Mouse (Mus musculus): ENCODE measurements around the gene Ccdc93. TPM values are rescaled to one million over a fixed set of nuclear protein-coding genes. Genes with fewer than 3 reads are reported as not detected.
A peak's percentile ranks its signal among the peaks of the same experiment; 100 is the strongest.

The Ccdc93 gene
- polyA plus RNA-seq, 2 experiments, result 2.4 to 2.7 TPM

DNA sequence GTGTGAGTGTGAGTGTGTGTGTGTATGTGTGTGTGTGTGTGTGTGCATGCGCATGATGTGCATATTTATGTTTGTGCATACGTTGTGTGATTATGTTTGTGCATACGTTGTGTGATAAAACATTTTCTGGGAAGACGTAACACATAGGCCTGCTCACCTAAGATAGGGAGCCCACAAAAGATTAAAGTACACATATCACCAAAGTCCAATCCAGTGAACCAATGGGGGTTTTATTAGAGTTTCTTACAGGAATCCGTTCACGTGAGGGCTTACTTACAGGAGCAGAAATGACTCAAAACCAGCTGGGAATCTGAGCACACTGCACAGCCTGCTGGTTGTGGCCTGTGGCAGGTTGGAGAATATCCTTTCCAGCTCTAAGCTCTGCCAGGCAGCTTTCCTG is 13.3 kb downstream of the Ccdc93 start:
- Histone ChIP-seq H3K9me3 (ENCODE audit: control insufficient read depth, low read length) (no peaks in the 10 kb centered on the region), H3K36me3 (replicated peaks; ENCODE audit: control insufficient read depth, insufficient read depth, low read depth) (no peaks in the 10 kb centered on the region), H3K4me2 (ENCODE audit: low read depth) (no peak overlapping the region), H3K9ac (replicated peaks) (no peak overlapping the region), H3K4me1 (replicated peaks; ENCODE audit: control insufficient read depth in 2 of 2, insufficient read depth in 2 of 2, low read length in 1 of 2) (peaks cover 0 to 3% of the 10 kb centered on the region in 2 experiments; a peak in 1 of 4 replicates), H3K27ac (no peak overlapping the region), H3K4me3 (ENCODE audit: insufficient read depth in 1 of 2, low read depth in 2 of 2, low read length in 2 of 2) (no peak overlapping the region), H3K27me3 (ENCODE audit: control insufficient read depth, insufficient read depth, low read length) (no peaks in the 10 kb centered on the region)
- peak; percentile 46; the same call in 1 of the 2 replicates for ATAC-seq (ENCODE audit: insufficient read depth)
- TF ChIP-seq CTCF (IDR thresholded peaks at IDR 0.05; ENCODE audit: low read depth) (no peak), EP300 (IDR thresholded peaks at IDR 0.05; ENCODE audit: low read depth) (no peak)
- no peak for DNase-seq (ENCODE audit: low read depth in 3 of 3, low spot score in 3 of 3)
- 42% methylated on average over 6 of the region's 6 CpGs for WGBS (ENCODE audit: insufficient replicate concordance)

DNA sequence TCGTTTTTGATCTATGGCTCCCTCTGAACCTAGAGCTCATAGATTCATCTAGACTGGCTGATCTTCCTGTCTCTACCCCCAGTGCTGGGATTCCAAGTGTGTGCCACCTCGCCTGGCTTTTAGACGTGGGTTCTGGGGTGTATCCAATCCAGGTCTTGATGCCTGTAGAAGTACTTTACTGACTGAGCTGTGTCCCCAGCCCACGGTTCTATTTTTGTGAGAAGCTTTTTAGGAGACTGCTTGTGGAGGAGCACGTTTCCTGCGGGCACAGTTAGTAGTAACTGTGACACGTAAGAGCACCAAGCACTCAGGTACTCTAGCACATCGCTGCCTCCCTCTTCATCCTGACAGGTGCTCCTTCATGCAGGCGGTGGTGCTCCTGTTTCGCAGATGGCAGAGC is 16.4 kb downstream of the Ccdc93 start:
- TF ChIP-seq EP300 (IDR thresholded peaks at IDR 0.05; ENCODE audit: low read depth), result no peak
- no peak for TF ChIP-seq CTCF (IDR thresholded peaks at IDR 0.05; ENCODE audit: low read depth)

DNA sequence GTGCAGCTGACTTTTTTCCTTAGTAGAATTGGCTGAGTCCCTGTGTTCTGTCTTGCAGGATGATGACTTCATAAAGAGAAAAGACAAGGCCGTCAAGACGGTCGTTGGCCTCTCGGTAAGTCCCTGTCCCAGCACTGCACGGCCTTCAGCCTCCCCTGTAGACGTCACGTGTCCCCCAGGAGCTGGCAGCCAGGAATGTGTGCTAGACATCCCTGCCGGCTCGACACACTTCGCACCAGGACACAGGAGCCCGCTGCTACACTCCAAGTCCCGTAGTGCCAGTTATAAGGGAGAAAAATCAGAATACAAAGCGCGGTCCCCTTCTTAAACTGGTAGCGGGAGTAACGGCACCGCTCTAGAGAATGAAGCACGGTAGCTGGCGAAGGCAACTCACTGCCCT is 17.3 kb downstream of the Ccdc93 start:
- Histone ChIP-seq H3K36me3 (replicated peaks; ENCODE audit: control insufficient read depth, insufficient read depth, low read depth) (no peaks in the 10 kb centered on the region), H3K9ac (replicated peaks) (no peak overlapping the region)

More for the DNA sequence above, 16.4 kb downstream of the Ccdc93 start:
- no peak overlapping the region for H3K4me2 ChIP-seq (ENCODE audit: low read depth)
- H3K27me3 ChIP-seq (ENCODE audit: control insufficient read depth, insufficient read depth, low read length), result no peaks in the 10 kb centered on the region
- no peak overlapping the region for H3K4me3 ChIP-seq (ENCODE audit: insufficient read depth in 1 of 2, low read depth in 2 of 2, low read length in 2 of 2)
- H3K4me1 ChIP-seq (replicated peaks; ENCODE audit: control insufficient read depth in 2 of 2, insufficient read depth in 2 of 2, low read length in 1 of 2), result peaks cover 0 to 3% of the 10 kb centered on the region in 2 experiments; a peak in 1 of 4 replicates
- no peak overlapping the region for H3K9ac ChIP-seq (replicated peaks)
- no peaks in the 10 kb centered on the region for H3K36me3 ChIP-seq (replicated peaks; ENCODE audit: control insufficient read depth, insufficient read depth, low read depth)
- 82% methylated on average over 10 of the region's 10 CpGs for WGBS (ENCODE audit: insufficient replicate concordance)
- no peak overlapping the region for H3K27ac ChIP-seq
- ATAC-seq (ENCODE audit: insufficient read depth), result no peak
- no peak for DNase-seq (ENCODE audit: low read depth in 3 of 3, low spot score in 3 of 3)
- H3K9me3 ChIP-seq (ENCODE audit: control insufficient read depth, low read length), result no peaks in the 10 kb centered on the region

DNA sequence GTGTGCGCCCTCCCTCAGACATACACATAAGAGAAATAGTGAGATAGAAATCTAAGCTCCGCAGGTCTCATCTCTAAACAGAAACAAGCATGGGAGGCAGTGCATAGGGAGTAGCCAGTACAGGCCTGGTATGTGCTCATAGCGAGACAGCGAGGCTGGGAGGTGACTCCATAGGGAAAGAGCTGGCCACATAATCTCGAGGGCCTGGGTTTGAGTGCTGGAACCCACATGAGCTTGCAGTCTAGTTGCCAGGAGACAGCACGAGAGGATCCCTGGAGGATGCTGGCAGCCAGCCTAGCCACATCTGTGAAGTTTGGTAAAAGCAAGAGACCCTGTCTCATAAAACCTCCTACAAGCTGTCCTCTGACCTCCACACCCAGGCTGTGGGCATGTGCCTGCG is 20.2 kb downstream of the Ccdc93 start:
- ATAC-seq (ENCODE audit: insufficient read depth) (no peak), DNase-seq (ENCODE audit: low read depth in 3 of 3, low spot score in 3 of 3) (no peak)
- TF ChIP-seq EP300 (IDR thresholded peaks at IDR 0.05; ENCODE audit: low read depth) (no peak), CTCF (IDR thresholded peaks at IDR 0.05; ENCODE audit: low read depth) (no peak)
- Histone ChIP-seq H3K27me3 (ENCODE audit: control insufficient read depth, insufficient read depth, low read length) (no peaks in the 10 kb centered on the region), H3K9ac (replicated peaks) (no peak overlapping the region), H3K4me3 (ENCODE audit: insufficient read depth in 1 of 2, low read depth in 2 of 2, low read length in 2 of 2) (no peak overlapping the region), H3K4me1 (replicated peaks; ENCODE audit: control insufficient read depth in 2 of 2, insufficient read depth in 2 of 2, low read length in 1 of 2) (no peaks in the 10 kb centered on the region), H3K9me3 (ENCODE audit: control insufficient read depth, low read length) (no peaks in the 10 kb centered on the region), H3K4me2 (ENCODE audit: low read depth) (no peak overlapping the region), H3K27ac (no peak overlapping the region), H3K36me3 (replicated peaks; ENCODE audit: control insufficient read depth, insufficient read depth, low read depth) (no peaks in the 10 kb centered on the region)
- 75% methylated on average over 7 of the region's 7 CpGs for WGBS (ENCODE audit: insufficient replicate concordance)

More for the DNA sequence above, 17.3 kb downstream of the Ccdc93 start:
- whole genome bisulfite sequencing (ENCODE audit: insufficient replicate concordance), result 83% methylated on average over 19 of the region's 19 CpGs
- no peak for TF ChIP-seq EP300 (IDR thresholded peaks at IDR 0.05; ENCODE audit: low read depth)
- no peak overlapping the region for H3K4me3 ChIP-seq (ENCODE audit: insufficient read depth in 1 of 2, low read depth in 2 of 2, low read length in 2 of 2)
- ATAC-seq (ENCODE audit: insufficient read depth), result no peak
- H3K27me3 ChIP-seq (ENCODE audit: control insufficient read depth, insufficient read depth, low read length), result no peaks in the 10 kb centered on the region
- no peak overlapping the region for H3K27ac ChIP-seq
- peaks cover 0 to 3% of the 10 kb centered on the region in 2 experiments; a peak in 1 of 4 replicates for H3K4me1 ChIP-seq (replicated peaks; ENCODE audit: control insufficient read depth in 2 of 2, insufficient read depth in 2 of 2, low read length in 1 of 2)
- no peak overlapping the region for H3K4me2 ChIP-seq (ENCODE audit: low read depth)
- no peaks in the 10 kb centered on the region for H3K9me3 ChIP-seq (ENCODE audit: control insufficient read depth, low read length)
- DNase-seq (ENCODE audit: low read depth in 3 of 3, low spot score in 3 of 3), result no peak

DNA sequence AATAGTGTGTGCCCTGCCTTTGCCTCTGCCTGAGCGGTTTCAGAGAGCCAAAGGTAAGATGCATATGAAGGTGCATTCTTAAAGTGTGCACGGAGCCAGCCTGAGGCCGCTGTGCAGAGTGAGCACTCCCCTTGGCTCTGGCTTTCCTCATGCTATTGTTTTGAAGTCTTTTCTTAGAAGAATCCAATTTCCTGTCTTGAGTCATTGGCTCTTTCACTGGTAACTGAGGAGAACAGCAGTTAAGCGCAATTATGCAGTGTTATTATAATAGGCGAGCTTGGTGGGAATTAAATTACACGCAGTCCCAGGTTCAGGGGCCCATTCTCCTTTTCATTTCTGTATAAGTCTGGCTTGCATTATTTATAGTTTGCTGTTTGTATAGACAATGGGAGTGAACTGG is 21.6 kb downstream of the Ccdc93 start:
- Histone ChIP-seq H3K27me3 (ENCODE audit: control insufficient read depth, insufficient read depth, low read length) (no peaks in the 10 kb centered on the region), H3K9ac (replicated peaks) (no peak overlapping the region), H3K9me3 (ENCODE audit: control insufficient read depth, low read length) (no peaks in the 10 kb centered on the region), H3K27ac (no peak overlapping the region), H3K4me3 (ENCODE audit: insufficient read depth in 1 of 2, low read depth in 2 of 2, low read length in 2 of 2) (no peak overlapping the region), H3K4me1 (replicated peaks; ENCODE audit: control insufficient read depth in 2 of 2, insufficient read depth in 2 of 2, low read length in 1 of 2) (no peaks in the 10 kb centered on the region), H3K4me2 (ENCODE audit: low read depth) (no peak overlapping the region), H3K36me3 (replicated peaks; ENCODE audit: control insufficient read depth, insufficient read depth, low read depth) (no peaks in the 10 kb centered on the region)
- ATAC-seq (ENCODE audit: insufficient read depth) (no peak), DNase-seq (ENCODE audit: low read depth in 3 of 3, low spot score in 3 of 3) (no peak)
- TF ChIP-seq EP300 (IDR thresholded peaks at IDR 0.05; ENCODE audit: low read depth) (no peak), CTCF (IDR thresholded peaks at IDR 0.05; ENCODE audit: low read depth) (no peak)
- 79% methylated on average over 6 of the region's 6 CpGs for WGBS (ENCODE audit: insufficient replicate concordance)
